ENCODE assay signal across 15 mouse cellular contexts in the genomic region with DNA sequence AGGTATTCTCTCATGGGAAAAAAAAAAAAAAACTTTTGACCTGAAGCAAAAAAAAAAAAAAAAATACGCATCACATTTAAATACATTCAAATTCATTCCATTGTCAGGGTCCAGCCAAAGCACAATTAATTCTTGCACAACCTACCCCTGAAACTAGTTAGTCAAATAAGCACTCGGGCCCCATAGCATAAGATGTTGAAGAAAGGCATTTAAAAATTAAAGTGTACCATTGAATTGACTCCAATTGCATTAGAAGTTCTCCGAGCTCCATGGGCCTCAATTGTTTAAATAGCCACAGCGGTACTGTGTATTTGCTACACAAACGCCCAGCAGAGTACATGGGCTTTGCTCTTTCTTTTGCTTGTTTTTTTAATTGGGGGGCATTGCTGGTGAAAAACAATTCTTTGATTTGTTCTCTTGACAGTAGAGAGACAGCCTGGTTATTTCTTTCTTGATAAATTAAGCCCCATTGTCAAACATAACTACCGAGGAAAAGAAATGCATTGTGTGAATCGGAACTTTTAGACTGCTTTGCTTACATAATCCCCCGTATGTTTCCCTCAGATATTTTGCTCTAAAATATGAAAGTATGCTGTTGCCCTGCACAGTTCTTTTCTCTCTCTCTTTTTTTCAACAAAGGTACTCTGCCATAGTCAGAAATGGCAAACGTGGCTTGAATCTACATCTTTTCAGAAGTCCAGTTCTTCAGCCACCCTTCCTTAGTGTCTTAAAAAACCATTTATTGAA.
"Had no signal": no experiment of that assay in that cellular context is flagged by ENCODE, and none has a peak within 500 bp of the region (broad histone marks: within the 10 kb centered on the region; RNA-seq: fewer than 3 reads in every experiment).

No protein-coding gene starts in this region.

- H3K4me2 ChIP-seq: kidney, embryonic 15.5 days; limb, embryonic 13.5 days; neural tube, embryonic 15.5 days had no signal

- H3K36me3 ChIP-seq: kidney, embryonic 15.5 days; limb, embryonic 13.5 days; midbrain, embryonic 10.5 days; neural tube, embryonic 15.5 days had no signal

- H3K4me3 ChIP-seq: kidney, embryonic 15.5 days; limb, embryonic 13.5 days; midbrain, embryonic 10.5 days; myocyte; neural tube, embryonic 15.5 days had no signal

- H3K9ac ChIP-seq: kidney, embryonic 15.5 days; limb, embryonic 13.5 days; liver, embryonic 14.5 days; neural tube, embryonic 15.5 days had no signal

- H3K27me3 ChIP-seq: kidney, embryonic 15.5 days; limb, embryonic 13.5 days; neural tube, embryonic 15.5 days had no signal

- H3K4me1 ChIP-seq: kidney, embryonic 15.5 days; limb, embryonic 13.5 days; neural tube, embryonic 15.5 days had no signal

- H3K9me3 ChIP-seq: kidney, embryonic 15.5 days; limb, embryonic 13.5 days; midbrain, embryonic 10.5 days; neural tube, embryonic 15.5 days had no signal

- H3K27ac ChIP-seq: kidney, embryonic 15.5 days; limb, embryonic 13.5 days; liver, embryonic 14.5 days; midbrain, embryonic 10.5 days; neural tube, embryonic 15.5 days; stomach, postnatal 0 days had no signal

- DNase-seq: kidney, postnatal 14 days; left cerebral cortex, postnatal 4 days; lung, adult 18-20 months; lung, postnatal 4 days; midbrain, embryonic 14.5 days; right cerebral cortex, adult 18-20 months; right cerebral cortex, postnatal 25 days; thymus, postnatal 4 days had no signal
